Mouse (Mus musculus): ENCODE data around the gene Lrrc46.

DNA sequence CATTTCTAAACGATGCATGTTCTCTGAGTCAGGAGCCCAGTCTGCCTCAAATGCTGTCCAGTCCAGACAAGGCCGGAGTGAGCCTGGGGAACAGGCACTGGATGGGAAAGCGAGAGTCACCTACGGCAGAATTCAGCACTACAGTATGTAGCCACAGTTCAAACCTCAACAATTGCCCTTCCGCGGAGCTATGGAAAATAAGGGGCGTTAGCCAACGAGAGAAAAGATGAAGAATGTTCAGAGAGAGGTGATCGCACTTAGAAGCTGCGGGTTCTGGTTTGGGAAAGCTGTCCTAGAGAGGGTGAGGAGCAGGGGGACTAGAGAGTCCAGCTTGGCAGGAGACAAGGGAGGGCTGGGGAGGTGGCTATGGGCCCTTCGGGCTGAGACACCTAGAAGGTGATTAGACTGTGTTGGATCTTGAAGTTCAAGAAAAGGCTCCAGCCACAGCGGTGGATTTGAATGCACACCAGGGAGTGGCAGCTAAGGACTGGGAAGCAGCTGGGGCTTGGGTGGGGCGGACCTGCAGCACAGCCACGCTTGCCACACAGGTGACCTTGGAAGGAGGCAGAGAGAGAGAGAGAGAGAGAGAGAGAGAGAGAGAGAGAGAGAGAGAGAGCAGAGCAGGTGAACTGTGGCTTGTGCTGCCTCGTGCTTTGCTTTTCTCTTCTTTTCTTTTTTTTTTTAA, 43.8 kb upstream of the Lrrc46 start:
- TF ChIP-seq POLR2A (IDR thresholded peaks at IDR 0.05; ENCODE audit: borderline replicate concordance, extremely low read depth, low read depth, low read length), result no peak
- no peak for TF ChIP-seq CTCF (IDR thresholded peaks at IDR 0.05; ENCODE audit: insufficient read depth, low read length)
